Mouse (Mus musculus) lung, embryonic 15.5 days (tissue): ENCODE results near the gene Grb10. TPM values are rescaled to one million over a fixed set of nuclear protein-coding genes. Genes with fewer than 3 reads are reported as not detected.
A peak's percentile ranks its signal among the peaks of the same experiment; 100 is the strongest.

Source experiments
- ATAC-seq: fragments of 200-750 bp; cut with Nextera tagmentation; 2 replicates; pipeline ENCODE4 v1.8.0; 2017; ENCODE audit warnings: moderate number of reproducible peaks, borderline replicate concordance; ENCODE audit not compliant: low FRiP score, low TSS enrichment; ENCODE audit errors: extremely low read depth
- H3K27ac ChIP-seq: fragments of 300-500 bp; sonication (generic); 2 replicates; pipeline ENCODE4 v1.5.1; 2015; ENCODE audit warnings: moderate library complexity, mild to moderate bottlenecking, inconsistent platforms
- H3K27me3 ChIP-seq: fragments of 300-500 bp; sonication (generic); 2 replicates; pipeline ENCODE4 v1.6.1; 2015; ENCODE audit warnings: inconsistent platforms
- H3K36me3 ChIP-seq: fragments of 300-500 bp; sonication (generic); 2 replicates; pipeline ENCODE4 v1.6.1; 2015; ENCODE audit warnings: inconsistent platforms
- H3K4me1 ChIP-seq: fragments of 300-500 bp; sonication (generic); 2 replicates; pipeline ENCODE4 v1.6.1; 2015; ENCODE audit warnings: inconsistent platforms
- H3K4me2 ChIP-seq: fragments of 300-500 bp; sonication (generic); 2 replicates; pipeline ENCODE4 v1.6.1; 2015; ENCODE audit warnings: inconsistent platforms, mild to moderate bottlenecking, moderate library complexity
- H3K4me3 ChIP-seq: fragments of 300-500 bp; sonication (generic); 2 replicates; pipeline ENCODE4 v1.5.1; 2015; ENCODE audit warnings: mild to moderate bottlenecking, inconsistent platforms
- H3K9ac ChIP-seq: fragments of 300-500 bp; sonication (generic); 2 replicates; pipeline ENCODE4 v1.6.1; 2015; ENCODE audit warnings: inconsistent platforms
- H3K9me3 ChIP-seq: fragments of 300-500 bp; sonication (generic); 2 replicates; pipeline ENCODE4 v1.6.1; 2016; ENCODE audit warnings: inconsistent platforms
- WGBS: fragments of 180-500 bp; shearing (Covaris S2); methylation state at CpG from one replicate; pipeline ENCODE4 v1.1.7; 2015; 5-methylcytosine and 5-hydroxymethylcytosine counted together
- polyA plus RNA-seq: library from polyadenylated mRNA; unstranded; fragments of >200 nt; fragmentation: Nextera tagmentation; extraction: Ambion mirVana; gene quantifications from 2 replicates; pipeline ENCODE4 v1.2.1, GENCODE M21; 2015

Grb10 gene
- polyA plus RNA-seq, 1 experiment from 2014 or later: 600 TPM

DNA sequence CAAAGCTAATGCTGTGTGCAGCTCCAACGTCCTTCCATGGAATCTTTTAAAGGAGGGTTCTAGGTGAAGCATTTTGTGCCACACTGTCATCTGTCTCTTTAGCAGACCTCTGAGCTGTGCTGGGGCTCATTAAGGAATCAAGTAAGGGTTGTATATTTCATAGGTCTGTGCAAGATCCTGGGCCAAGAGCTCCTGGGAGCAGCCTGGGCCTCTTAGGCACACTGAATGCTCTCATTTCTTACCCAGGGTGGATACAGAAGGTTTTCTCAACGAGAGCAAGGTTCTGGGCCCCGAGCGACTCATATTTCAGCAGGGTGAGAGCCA is 84.4 kb downstream of the Grb10 start:
- H3K27ac ChIP-seq: peak overlapping the region; percentile 92
- no peak overlapping the region for H3K9ac ChIP-seq
- H3K27me3 ChIP-seq: no peaks in the 10 kb centered on the region
- H3K9me3 ChIP-seq: no peaks in the 10 kb centered on the region
- H3K4me1 ChIP-seq: peaks cover 67% of the 10 kb centered on the region
- H3K4me2 ChIP-seq: no peak overlapping the region
- H3K36me3 ChIP-seq: peaks cover 26% of the 10 kb centered on the region
- no peak overlapping the region for H3K4me3 ChIP-seq
- ATAC-seq: peak; percentile 3; the same call in 1 of the 2 replicates
- WGBS: 56% methylated on average over 4 of the region's 4 CpGs

DNA sequence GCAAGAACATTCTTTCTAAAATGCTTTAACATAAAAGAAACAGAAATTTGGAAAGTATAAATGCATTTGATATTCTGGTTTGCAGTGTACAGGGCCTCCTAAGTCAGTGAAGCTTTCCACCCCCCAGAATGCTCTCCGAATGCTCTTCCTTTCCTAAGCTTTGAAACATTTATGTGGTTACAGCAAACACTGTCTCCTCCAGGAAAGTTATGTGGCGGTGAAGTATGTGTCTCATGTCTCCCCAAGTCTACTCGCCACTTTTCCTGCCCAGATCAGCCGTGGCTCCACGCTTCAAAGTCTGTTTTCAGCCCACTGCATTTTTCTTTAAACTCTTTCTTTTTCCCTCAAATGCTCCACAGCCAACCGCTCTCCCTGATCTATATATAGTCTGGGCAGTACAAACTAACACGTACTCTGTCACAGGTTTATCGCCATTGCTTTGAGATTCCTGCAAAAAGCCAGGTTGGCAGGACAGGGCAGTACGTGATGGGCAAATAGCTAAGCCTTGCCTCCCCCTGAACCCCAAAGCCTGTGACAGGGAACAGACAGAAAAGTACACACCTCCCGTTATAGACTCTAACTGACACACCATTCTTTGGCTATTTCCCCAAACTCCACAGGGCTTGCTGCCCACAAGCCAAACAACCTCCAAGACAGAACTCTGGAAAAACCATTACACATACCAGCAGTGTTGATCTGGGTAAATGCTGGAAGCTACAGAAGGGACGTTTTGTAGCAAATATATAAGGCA is 84.9 kb downstream of the Grb10 start:
- Histone ChIP-seq H3K27ac (peak overlapping the region; percentile 92), H3K4me2 (no peak overlapping the region), H3K4me1 (peaks cover 70% of the 10 kb centered on the region), H3K27me3 (no peaks in the 10 kb centered on the region), H3K9ac (no peak overlapping the region), H3K9me3 (no peaks in the 10 kb centered on the region), H3K36me3 (peaks cover 26% of the 10 kb centered on the region), H3K4me3 (no peak overlapping the region)
- WGBS: 46% methylated on average over 11 of the region's 11 CpGs
- peak; percentile 24; the same call in 1 of the 2 replicates for ATAC-seq

DNA sequence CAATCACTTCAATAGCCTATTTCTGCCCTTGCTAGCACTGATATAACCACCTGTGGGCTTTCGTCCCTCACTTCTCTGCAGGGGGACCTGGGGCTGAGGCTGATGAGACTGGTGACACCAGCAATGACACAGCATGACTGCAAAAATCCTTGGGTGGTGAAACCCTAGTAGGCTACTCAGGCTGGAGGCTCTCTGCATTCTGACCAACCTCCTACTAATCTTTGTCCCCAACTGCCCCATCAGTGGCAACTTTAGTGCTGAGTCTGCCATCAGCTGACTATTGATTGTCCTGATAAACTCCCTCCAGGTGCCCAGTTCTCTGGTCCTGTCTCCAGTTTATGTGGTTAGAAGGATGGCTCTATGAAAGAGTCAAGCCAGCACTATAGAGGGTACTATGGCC is 85.9 kb downstream of the Grb10 start:
- 84% methylated on average over 1 of the region's 1 CpGs for WGBS
- peak overlapping the region; percentile 92 for H3K27ac ChIP-seq
- H3K36me3 ChIP-seq: peaks cover 23% of the 10 kb centered on the region
- no peak for ATAC-seq
- H3K9ac ChIP-seq: no peak overlapping the region
- no peaks in the 10 kb centered on the region for H3K9me3 ChIP-seq
- H3K27me3 ChIP-seq: no peaks in the 10 kb centered on the region
- no peak overlapping the region for H3K4me3 ChIP-seq
- H3K4me1 ChIP-seq: peaks cover 67% of the 10 kb centered on the region
- no peak overlapping the region for H3K4me2 ChIP-seq

DNA sequence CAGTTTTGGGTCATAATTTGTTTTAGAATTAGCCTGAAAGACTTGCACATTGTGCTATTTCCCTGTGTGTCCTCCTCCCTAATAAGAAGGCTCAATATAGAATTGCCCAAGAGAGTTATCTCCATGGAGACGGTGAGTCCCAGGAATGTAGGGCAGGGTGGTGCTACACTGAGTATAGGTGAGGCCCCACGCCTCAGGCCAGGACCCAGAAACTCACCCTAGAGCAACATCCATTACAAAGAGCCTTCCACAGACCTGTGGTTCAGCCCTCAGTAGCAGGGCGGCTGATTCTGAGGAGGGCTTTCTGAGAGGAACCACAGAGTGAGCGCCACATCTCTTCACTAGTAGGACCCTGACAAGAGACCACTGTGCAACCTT is 89.5 kb downstream of the Grb10 start:
- ATAC-seq: peak; percentile 75

DNA sequence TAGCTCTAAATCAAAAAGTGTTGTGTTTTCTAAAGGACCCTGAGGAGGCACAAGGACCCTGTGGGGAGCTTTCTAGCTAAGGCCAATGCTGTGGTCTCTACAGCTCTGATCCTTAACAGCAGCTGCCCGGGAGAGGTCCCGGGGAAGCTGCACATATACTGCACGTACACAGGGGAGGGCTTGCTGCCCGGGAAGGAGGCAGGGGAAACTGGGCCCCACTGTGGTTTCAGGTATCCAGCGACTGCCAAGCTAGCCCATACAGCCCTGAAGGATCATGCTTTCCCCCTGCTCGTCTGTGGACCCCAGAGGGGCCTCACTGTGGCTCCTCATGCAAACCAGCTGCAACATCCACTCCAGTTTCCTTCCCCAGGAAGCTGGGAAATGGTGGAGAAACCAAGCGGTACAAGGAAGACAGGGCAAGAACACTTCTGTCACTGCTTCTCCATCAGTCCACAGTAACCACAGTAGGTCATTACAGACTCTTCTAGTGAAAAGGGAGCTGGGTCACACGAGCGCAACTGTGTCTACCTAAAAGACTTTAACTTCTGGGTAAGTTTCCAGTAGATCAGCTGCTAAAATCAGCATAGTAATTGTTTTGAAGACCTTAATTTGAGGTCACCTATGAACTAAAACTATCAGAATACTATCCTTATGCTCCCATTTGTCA is 90.0 kb downstream of the Grb10 start:
- Histone ChIP-seq H3K27me3 (no peaks in the 10 kb centered on the region), H3K9ac (no peak overlapping the region), H3K36me3 (peaks cover 49% of the 10 kb centered on the region), H3K9me3 (no peaks in the 10 kb centered on the region), H3K27ac (peak overlapping the region; percentile 89), H3K4me1 (peaks cover 41% of the 10 kb centered on the region), H3K4me2 (no peak overlapping the region), H3K4me3 (no peak overlapping the region)
- ATAC-seq: peak; percentile 69
- WGBS: 29% methylated on average over 9 of the region's 9 CpGs

More for the DNA sequence above, 89.5 kb downstream of the Grb10 start:
- Histone ChIP-seq H3K9ac (no peak overlapping the region), H3K27me3 (no peaks in the 10 kb centered on the region), H3K4me2 (no peak overlapping the region), H3K4me3 (no peak overlapping the region), H3K4me1 (peaks cover 46% of the 10 kb centered on the region), H3K36me3 (peaks cover 44% of the 10 kb centered on the region), H3K27ac (peak overlapping the region; percentile 89), H3K9me3 (no peaks in the 10 kb centered on the region)
- WGBS: 56% methylated on average over 4 of the region's 4 CpGs

DNA sequence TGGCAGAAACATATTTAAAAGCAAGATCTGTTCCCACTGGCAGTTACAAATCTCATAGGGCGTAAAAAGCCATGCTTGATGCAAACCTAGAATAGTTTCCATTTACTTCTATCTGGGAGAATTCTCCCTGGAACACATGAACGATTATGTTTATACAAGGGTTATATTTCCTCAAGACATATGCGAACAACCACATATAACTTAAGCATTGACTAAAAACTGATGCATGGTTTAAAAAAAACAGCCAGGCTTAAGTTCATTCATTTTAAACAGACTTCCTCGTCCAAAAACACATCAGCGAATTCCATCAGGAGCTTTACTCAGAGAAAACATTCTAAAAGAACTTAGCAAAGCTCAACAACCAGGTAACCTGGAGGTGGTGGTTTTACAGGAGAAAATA is 90.6 kb downstream of the Grb10 start:
- Histone ChIP-seq H3K9ac (no peak overlapping the region), H3K27me3 (no peaks in the 10 kb centered on the region), H3K4me2 (no peak overlapping the region), H3K4me1 (peaks cover 36% of the 10 kb centered on the region), H3K9me3 (no peaks in the 10 kb centered on the region), H3K4me3 (no peak overlapping the region), H3K36me3 (peaks cover 51% of the 10 kb centered on the region), H3K27ac (peak overlapping the region; percentile 89)
- WGBS: 57% methylated on average over 5 of the region's 5 CpGs
- ATAC-seq: no peak

DNA sequence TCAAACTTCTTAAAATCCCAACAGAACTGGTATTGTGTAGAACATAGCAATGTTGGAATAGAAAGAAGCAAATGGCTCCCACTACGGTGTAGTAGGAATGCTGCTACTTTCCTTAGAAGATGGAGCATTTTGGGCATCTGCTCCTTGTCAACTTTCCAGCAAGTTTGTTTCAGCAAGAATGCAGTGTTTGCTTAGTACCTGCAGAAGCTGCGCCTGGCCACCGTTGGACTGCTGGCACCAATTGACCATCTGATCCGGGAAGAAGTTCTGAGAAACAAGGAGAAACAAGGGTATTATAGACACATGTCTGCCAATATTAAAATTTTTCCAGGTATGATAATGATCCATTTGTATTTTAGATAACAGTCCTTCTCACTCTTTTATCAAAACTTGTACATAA is 92.7 kb downstream of the Grb10 start:
- WGBS: 79% methylated on average over 4 of the region's 4 CpGs
- Histone ChIP-seq H3K36me3 (peaks cover 44% of the 10 kb centered on the region), H3K27ac (no peak overlapping the region)

DNA sequence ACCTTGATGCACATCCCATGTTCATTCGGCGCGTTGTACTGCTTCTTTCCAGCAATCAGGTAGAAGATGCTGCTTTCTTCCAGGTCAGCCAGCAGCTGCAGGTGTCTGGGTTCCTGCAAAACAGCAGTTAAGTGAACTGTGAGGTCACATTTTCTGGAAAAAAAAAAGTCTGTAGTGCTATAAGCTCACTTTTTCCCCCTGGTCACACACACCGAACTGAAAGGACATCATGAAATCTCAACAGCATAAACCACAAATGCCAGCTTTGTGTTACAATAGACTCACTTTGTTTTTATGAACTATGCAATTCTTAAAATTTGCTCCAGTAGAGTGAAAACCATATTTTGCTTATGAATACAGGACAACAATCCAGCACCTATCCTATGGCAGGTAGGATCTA is 93.7 kb downstream of the Grb10 start:
- no peaks in the 10 kb centered on the region for H3K9me3 ChIP-seq
- H3K4me2 ChIP-seq: no peak overlapping the region
- no peaks in the 10 kb centered on the region for H3K27me3 ChIP-seq
- H3K4me3 ChIP-seq: no peak overlapping the region
- H3K27ac ChIP-seq: 0 out of 2 replicates have a peak overlapping the region, but pooled peaks have one; percentile 5
- no peak for ATAC-seq
- H3K36me3 ChIP-seq: peaks cover 45% of the 10 kb centered on the region
- WGBS: 93% methylated on average over 4 of the region's 4 CpGs
- H3K9ac ChIP-seq: no peak overlapping the region
- peaks cover 22% of the 10 kb centered on the region for H3K4me1 ChIP-seq

More for the DNA sequence above, 92.7 kb downstream of the Grb10 start:
- Histone ChIP-seq H3K4me1 (peaks cover 29% of the 10 kb centered on the region), H3K27me3 (no peaks in the 10 kb centered on the region), H3K4me3 (no peak overlapping the region), H3K9me3 (no peaks in the 10 kb centered on the region), H3K4me2 (no peak overlapping the region), H3K9ac (no peak overlapping the region)
- ATAC-seq: no peak

DNA sequence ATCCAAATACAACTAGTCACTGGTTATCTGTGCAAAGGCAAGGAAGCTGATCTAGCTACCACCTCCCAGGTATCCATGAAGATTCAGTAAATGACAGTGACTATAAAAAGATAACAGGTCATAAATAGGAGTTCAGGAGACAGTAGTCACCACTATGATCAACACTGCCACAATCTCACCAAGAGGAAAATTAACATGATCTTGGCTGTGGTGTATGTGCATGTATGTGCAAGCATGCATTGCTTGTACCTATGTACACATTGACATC is 94.5 kb downstream of the Grb10 start:
- Histone ChIP-seq H3K27ac (no peak overlapping the region), H3K4me3 (no peak overlapping the region), H3K9me3 (no peaks in the 10 kb centered on the region), H3K4me1 (peaks cover 16% of the 10 kb centered on the region), H3K4me2 (no peak overlapping the region), H3K9ac (no peak overlapping the region), H3K27me3 (no peaks in the 10 kb centered on the region), H3K36me3 (peaks cover 44% of the 10 kb centered on the region)
- ATAC-seq: no peak

DNA sequence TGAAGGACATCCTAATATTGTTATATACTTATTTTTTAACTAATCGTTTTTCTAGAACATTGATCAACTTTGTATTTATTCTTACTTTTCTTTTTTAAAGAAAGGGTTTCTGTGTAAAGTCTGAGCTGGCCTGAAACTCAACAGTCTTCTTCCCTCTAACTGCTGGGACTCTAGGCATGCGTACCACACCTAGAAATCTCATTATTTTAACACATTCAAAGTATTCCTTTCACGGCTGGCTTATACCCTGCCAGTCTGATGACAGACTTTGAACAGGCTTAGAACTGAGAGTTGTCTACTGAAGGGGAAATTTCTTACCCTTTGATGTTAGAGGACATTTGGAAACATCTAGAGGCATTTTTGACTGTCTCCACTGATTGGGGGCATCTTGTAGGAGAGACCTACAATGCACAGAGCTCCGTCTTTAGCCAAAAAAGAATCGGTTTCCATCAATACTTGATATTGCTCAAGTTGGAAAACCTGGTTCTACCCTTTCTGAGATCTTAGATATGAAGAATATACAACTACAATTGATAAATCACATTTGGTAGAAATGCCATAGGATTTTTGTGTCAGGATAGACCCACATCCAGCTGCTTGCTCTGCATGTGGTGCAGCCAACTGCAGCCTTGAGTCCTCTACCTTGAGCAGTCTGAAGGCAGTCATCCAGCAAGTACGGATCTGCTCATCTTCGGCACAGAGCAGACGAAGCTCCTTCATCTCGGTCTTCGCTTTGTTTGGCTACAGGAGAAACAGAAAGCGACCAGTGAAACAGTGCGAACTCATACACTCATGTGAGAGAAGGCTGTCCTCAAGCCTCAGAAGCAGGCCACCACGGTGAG is 95.0 kb downstream of the Grb10 start:
- H3K4me2 ChIP-seq: no peak overlapping the region
- H3K9ac ChIP-seq: no peak overlapping the region
- no peaks in the 10 kb centered on the region for H3K9me3 ChIP-seq
- peaks cover 48% of the 10 kb centered on the region for H3K36me3 ChIP-seq
- ATAC-seq: no peak
- 84% methylated on average over 13 of the region's 13 CpGs for WGBS
- H3K4me3 ChIP-seq: no peak overlapping the region
- H3K27me3 ChIP-seq: no peaks in the 10 kb centered on the region
- peaks cover 11% of the 10 kb centered on the region for H3K4me1 ChIP-seq
- H3K27ac ChIP-seq: 0 out of 2 replicates have a peak overlapping the region, but pooled peaks have one; percentile 17

DNA sequence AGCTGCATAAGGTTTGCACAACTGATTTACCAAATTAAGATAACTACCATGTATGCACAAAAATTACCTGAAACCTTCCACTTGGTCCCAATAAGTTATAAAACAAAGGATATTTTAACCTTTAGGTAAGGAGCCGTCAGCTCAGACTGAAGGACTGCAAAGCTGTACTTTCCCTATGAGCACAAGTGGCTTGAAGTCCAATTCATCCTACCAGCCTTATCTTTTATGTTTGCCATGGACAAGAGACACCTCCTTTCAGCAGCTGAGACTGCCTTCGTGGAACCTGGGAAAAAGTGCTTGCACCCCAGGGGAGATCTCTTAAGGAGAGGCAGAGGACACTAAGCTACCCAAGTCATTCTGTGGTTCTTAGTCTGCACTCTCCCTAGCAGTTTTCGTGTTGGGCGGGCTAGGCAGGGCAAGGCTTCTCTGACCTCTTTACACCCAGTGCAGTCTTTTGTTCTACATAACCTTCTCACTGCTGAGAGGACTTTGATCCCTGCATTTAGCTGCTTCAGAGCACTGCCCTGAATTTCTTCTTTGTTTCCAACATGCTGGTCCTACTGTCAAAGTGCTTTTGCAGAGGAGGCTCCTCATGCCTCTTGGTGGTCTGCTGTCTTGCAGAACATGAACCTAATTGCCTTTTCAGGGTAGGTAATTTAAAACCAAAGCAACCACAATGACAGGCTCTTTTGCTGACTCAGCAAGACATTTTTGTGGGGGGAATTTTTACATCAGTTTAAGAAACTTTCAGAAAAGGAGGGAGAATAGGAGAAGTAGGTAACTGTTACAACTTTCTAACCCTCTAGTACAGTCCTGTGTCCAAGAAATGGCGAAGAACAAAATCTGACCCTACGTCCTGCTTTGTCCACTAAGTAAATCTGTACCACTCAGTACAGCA is 95.9 kb downstream of the Grb10 start:
- no peak for ATAC-seq
- Histone ChIP-seq H3K4me2 (no peak overlapping the region), H3K4me3 (no peak overlapping the region), H3K9me3 (no peaks in the 10 kb centered on the region), H3K9ac (no peak overlapping the region), H3K27ac (peak overlapping the region; percentile 61), H3K36me3 (peaks cover 57% of the 10 kb centered on the region), H3K4me1 (peaks cover 7% of the 10 kb centered on the region), H3K27me3 (no peaks in the 10 kb centered on the region)
- 61% methylated on average over 6 of the region's 6 CpGs for WGBS
